Mouse (Mus musculus) ES-E14 (cell line): ENCODE results near the gene Tacc2. TPM values are rescaled to one million over a fixed set of nuclear protein-coding genes. Genes with fewer than 3 reads are reported as not detected.

Experiments used
- DNase-seq: peaks from one replicate; pipeline ENCODE4 v3.0.0-alpha.2; 2013; ENCODE audit warnings: low read depth, low spot score
- H3K27ac ChIP-seq: 2 replicates; pipeline ENCODE4 v1.5.1; 2012; ENCODE audit warnings: low read depth, mild to moderate bottlenecking, low read length, moderate library complexity, mixed read lengths; ENCODE audit not compliant: poor library complexity, insufficient read depth, severe bottlenecking
- H3K36me3 ChIP-seq: 2 replicates; pipeline ENCODE4 v1.6.1; 2012; ENCODE audit warnings: mild to moderate bottlenecking, low read length, moderate library complexity, mixed read lengths; ENCODE audit not compliant: control insufficient read depth, poor library complexity, insufficient read depth, severe bottlenecking
- H3K4me1 ChIP-seq, 2 experiments: fragments of 150-350 bp in 1 of 2; sonication (generic) in 1 of 2; 2 replicates each; pipeline ENCODE4 v1.6.1; 2012; ENCODE audit warnings: low read length in 2 of 2, mild to moderate bottlenecking in 1 of 2, mixed read lengths in 1 of 2; ENCODE audit not compliant: control insufficient read depth in 2 of 2, insufficient read depth in 2 of 2, poor library complexity in 1 of 2
- H3K4me3 ChIP-seq, 2 experiments: fragments of 150-350 bp in 1 of 2; sonication (generic) in 1 of 2; 2 replicates each; pipeline ENCODE4 v1.5.1; 2012; ENCODE audit warnings: low read length in 2 of 2, low read depth in 1 of 2, mild to moderate bottlenecking in 1 of 2, mixed read lengths in 1 of 2; ENCODE audit not compliant: insufficient read depth in 1 of 2, poor library complexity in 1 of 2, severe bottlenecking in 1 of 2
- H3K9ac ChIP-seq: 2 replicates; pipeline ENCODE4 v1.6.1; 2012; ENCODE audit warnings: low read depth, mild to moderate bottlenecking, low read length, mixed read lengths; ENCODE audit not compliant: poor library complexity, insufficient read depth, severe bottlenecking
- H3K9me3 ChIP-seq: fragments of 150-350 bp; sonication (generic); 2 replicates; pipeline ENCODE4 v1.6.1; 2012; ENCODE audit warnings: low read depth, mild to moderate bottlenecking, low read length; ENCODE audit not compliant: control insufficient read depth, insufficient read depth
- CHD2 ChIP-seq: IDR thresholded peaks from 2 replicates; pipeline ENCODE4 v1.6.1; 2014; ENCODE audit warnings: mild to moderate bottlenecking, low read depth, low read length, inconsistent platforms
- HCFC1 ChIP-seq: IDR thresholded peaks from 2 replicates; pipeline ENCODE4 v1.6.1; 2012; ENCODE audit warnings: low read length, inconsistent platforms, borderline replicate concordance; ENCODE audit not compliant: insufficient read depth
- MAFK ChIP-seq: IDR thresholded peaks from 2 replicates; pipeline ENCODE4 v1.6.1; 2014; ENCODE audit warnings: mild to moderate bottlenecking, low read depth, low read length, inconsistent platforms; ENCODE audit not compliant: insufficient read depth
- ZC3H11A ChIP-seq: IDR thresholded peaks from 2 replicates; pipeline ENCODE4 v1.6.1; 2012; ENCODE audit warnings: low read depth, mild to moderate bottlenecking, inconsistent platforms, low read length, borderline replicate concordance
- ZNF384 ChIP-seq: IDR thresholded peaks from 2 replicates; pipeline ENCODE4 v1.6.1; 2012; ENCODE audit warnings: low read depth, low read length, inconsistent platforms
- in situ Hi-C, 2 experiments: fragments of 600-800 bp; cut with MboI; formaldehyde crosslinking; loops; one replicate each; pipeline ENCODE4 v1.15.1; 2025; ENCODE audit warnings: low sequenced_read_pairs in 2 of 2, inconsistent platforms in 1 of 2; ENCODE audit not compliant: unreplicated experiment in 2 of 2
- total RNA-seq: library from RNA; depleted of rRNA; stranded (reverse); fragments of 300-350 nt; gene quantifications from 2 replicates; pipeline ENCODE4 v1.2.3, GENCODE M21; 2012

Tacc2 gene
- total RNA-seq, 1 experiment, result 23.2 TPM

GRCm38 (mm10) chr7:130625361-130625760 is 48.1 kb downstream of the Tacc2 start:
- DNase-seq, result no peak
- Histone ChIP-seq H3K36me3 (no peaks in the 10 kb centered on the region), H3K4me1 (peaks cover 0 to 3% of the 10 kb centered on the region in 2 experiments; a peak in 1 of 4 replicates), H3K9me3 (no peaks in the 10 kb centered on the region), H3K4me3 (no peak overlapping the region), H3K9ac (no peak overlapping the region), H3K27ac (no peak overlapping the region)
- in situ Hi-C loops, result no loop called here
- TF ChIP-seq ZC3H11A (no peak), MAFK (no peak), ZNF384 (no peak), CHD2 (no peak), HCFC1 (no peak)

DNA sequence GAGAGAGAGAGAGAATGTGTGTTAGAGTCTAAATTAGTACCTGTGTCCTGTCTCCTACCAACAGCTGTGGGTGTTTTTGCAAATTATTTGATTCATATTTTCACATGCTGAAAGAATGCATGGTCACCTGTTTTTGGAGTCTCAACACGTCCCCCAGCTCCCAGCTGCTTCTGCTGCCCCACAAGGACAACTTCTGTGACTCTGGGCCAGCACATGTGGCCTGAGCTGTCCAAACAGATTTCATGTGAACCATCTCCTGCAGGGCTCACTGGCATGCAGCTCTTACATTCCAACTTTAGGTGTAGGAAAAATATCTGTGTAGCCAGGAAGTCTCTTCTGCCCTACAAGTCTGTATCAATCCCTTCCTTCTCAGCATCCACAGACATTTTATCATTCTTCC is 51.4 kb downstream of the Tacc2 start:
- in situ Hi-C loops, result no loop called here
- Histone ChIP-seq H3K4me3 (no peak overlapping the region), H3K4me1 (peaks cover 4 to 6% of the 10 kb centered on the region in 2 experiments; a peak in 2 of 4 replicates), H3K9me3 (no peaks in the 10 kb centered on the region), H3K9ac (no peak overlapping the region), H3K27ac (no peak overlapping the region), H3K36me3 (no peaks in the 10 kb centered on the region)
- TF ChIP-seq CHD2, result no peak
- no peak for TF ChIP-seq MAFK
- no peak for TF ChIP-seq HCFC1
- no peak for TF ChIP-seq ZC3H11A
- no peak for TF ChIP-seq ZNF384
- DNase-seq, result no peak

- no peak overlapping the region for H3K27ac ChIP-seq
- peaks cover 3 to 4% of the 10 kb centered on the region in 2 experiments; a peak in 2 of 4 replicates for H3K4me1 ChIP-seq
- no peaks in the 10 kb centered on the region for H3K36me3 ChIP-seq
- no peak overlapping the region for H3K9ac ChIP-seq
- no peak for DNase-seq
- TF ChIP-seq ZC3H11A (no peak), ZNF384 (no peak), CHD2 (no peak), HCFC1 (no peak), MAFK (peak; percentile 93)
- in situ Hi-C loops, result no loop called here
- H3K4me3 ChIP-seq, result no peak overlapping the region
- H3K9me3 ChIP-seq, result no peaks in the 10 kb centered on the region
Measured at GRCm38 (mm10) chr7:130629999-130630398, 52.8 kb downstream of the Tacc2 start.

GRCm38 (mm10) chr7:130630956-130631355 is 53.7 kb downstream of the Tacc2 start:
- Histone ChIP-seq H3K9me3 (no peaks in the 10 kb centered on the region), H3K4me1 (peaks cover 3 to 4% of the 10 kb centered on the region in 2 experiments; a peak in 2 of 4 replicates), H3K27ac (no peak overlapping the region), H3K36me3 (no peaks in the 10 kb centered on the region), H3K4me3 (no peak overlapping the region), H3K9ac (no peak overlapping the region)
- DNase-seq, result no peak
- no peak for TF ChIP-seq ZC3H11A
- no peak for TF ChIP-seq HCFC1
- TF ChIP-seq ZNF384, result no peak
- TF ChIP-seq MAFK, result no peak
- TF ChIP-seq CHD2, result no peak
- in situ Hi-C loops, result no loop called here
